Mouse (Mus musculus) heart, embryonic 14.5 days (tissue): ENCODE measurements around the gene Dsn1. TPM values are rescaled to one million over a fixed set of nuclear protein-coding genes. Genes with fewer than 3 reads are reported as not detected.

Source experiments
- ATAC-seq: fragments of 200-750 bp; cut with Nextera tagmentation; 2 replicates; pipeline ENCODE4 v1.8.0; 2017; ENCODE audit warnings: low read depth, moderate TSS enrichment; ENCODE audit not compliant: insufficient number of reproducible peaks, insufficient read depth, low FRiP score
- H3K27ac ChIP-seq, 2 experiments: fragments of 200-500 bp in 1 of 2; fragments of 300-500 bp in 1 of 2; sonication (generic) in 1 of 2; replicated peaks in 1 of 2; 2 replicates each; pipeline ENCODE4 v1.5.1; 2012 to 2014; ENCODE audit warnings: low read depth in 2 of 2, low read length in 2 of 2, control low read depth in 1 of 2, mild to moderate bottlenecking in 1 of 2, mixed read lengths in 1 of 2; ENCODE audit not compliant: control insufficient read depth in 1 of 2, insufficient read depth in 1 of 2
- H3K27me3 ChIP-seq: fragments of 300-500 bp; sonication (generic); 2 replicates; pipeline ENCODE4 v1.6.1; 2014; ENCODE audit warnings: mild to moderate bottlenecking, low read length, control low read depth; ENCODE audit not compliant: control insufficient read depth, insufficient read depth
- H3K36me3 ChIP-seq: fragments of 300-500 bp; sonication (generic); 2 replicates; pipeline ENCODE4 v1.6.1; 2014; ENCODE audit warnings: mild to moderate bottlenecking, control low read depth, low read length, mixed read lengths; ENCODE audit not compliant: control insufficient read depth, insufficient read depth
- H3K4me1 ChIP-seq, 2 experiments: fragments of 200-500 bp in 1 of 2; fragments of 300-500 bp in 1 of 2; sonication (generic) in 1 of 2; 2 replicates each; pipeline ENCODE4 v1.6.1; 2012 to 2014; ENCODE audit warnings: low read length in 2 of 2, control low read depth in 1 of 2, mixed read lengths in 1 of 2; ENCODE audit not compliant: control insufficient read depth in 2 of 2, insufficient read depth in 2 of 2
- H3K4me2 ChIP-seq: fragments of 300-500 bp; sonication (generic); 2 replicates; pipeline ENCODE4 v1.6.1; 2014; ENCODE audit warnings: mild to moderate bottlenecking, low read length
- H3K4me3 ChIP-seq, 2 experiments: fragments of 200-500 bp in 1 of 2; fragments of 300-500 bp in 1 of 2; sonication (generic) in 1 of 2; 2 replicates each; pipeline ENCODE4 v1.5.1; 2012 to 2014; ENCODE audit warnings: low read length in 2 of 2, mild to moderate bottlenecking in 2 of 2, control low read depth in 1 of 2, low read depth in 1 of 2, moderate library complexity in 1 of 2; ENCODE audit not compliant: control insufficient read depth in 1 of 2, insufficient read depth in 1 of 2
- H3K9ac ChIP-seq: fragments of 300-500 bp; sonication (generic); 2 replicates; pipeline ENCODE4 v1.6.1; 2014; ENCODE audit warnings: mild to moderate bottlenecking, low read length
- H3K9me3 ChIP-seq: fragments of 300-500 bp; sonication (generic); 2 replicates; pipeline ENCODE4 v1.6.1; 2016; ENCODE audit warnings: low read length, control low read depth; ENCODE audit not compliant: control insufficient read depth
- WGBS: fragments of 180-500 bp; shearing (Covaris S2); extraction: QIAGEN DNeasy Blood & Tissue Kit; methylation state at CpG from one replicate; pipeline ENCODE4 v1.1.7; 2014; 5-methylcytosine and 5-hydroxymethylcytosine counted together
- polyA plus RNA-seq: library from polyadenylated mRNA; unstranded; fragments of >200 nt; fragmentation: Nextera tagmentation; extraction: Ambion mirVana; gene quantifications from 2 replicates; pipeline ENCODE4 v1.2.1, GENCODE M21; 2014

Dsn1 gene
- polyA plus RNA-seq, 1 experiment from 2014 or later = 35.9 TPM

DNA sequence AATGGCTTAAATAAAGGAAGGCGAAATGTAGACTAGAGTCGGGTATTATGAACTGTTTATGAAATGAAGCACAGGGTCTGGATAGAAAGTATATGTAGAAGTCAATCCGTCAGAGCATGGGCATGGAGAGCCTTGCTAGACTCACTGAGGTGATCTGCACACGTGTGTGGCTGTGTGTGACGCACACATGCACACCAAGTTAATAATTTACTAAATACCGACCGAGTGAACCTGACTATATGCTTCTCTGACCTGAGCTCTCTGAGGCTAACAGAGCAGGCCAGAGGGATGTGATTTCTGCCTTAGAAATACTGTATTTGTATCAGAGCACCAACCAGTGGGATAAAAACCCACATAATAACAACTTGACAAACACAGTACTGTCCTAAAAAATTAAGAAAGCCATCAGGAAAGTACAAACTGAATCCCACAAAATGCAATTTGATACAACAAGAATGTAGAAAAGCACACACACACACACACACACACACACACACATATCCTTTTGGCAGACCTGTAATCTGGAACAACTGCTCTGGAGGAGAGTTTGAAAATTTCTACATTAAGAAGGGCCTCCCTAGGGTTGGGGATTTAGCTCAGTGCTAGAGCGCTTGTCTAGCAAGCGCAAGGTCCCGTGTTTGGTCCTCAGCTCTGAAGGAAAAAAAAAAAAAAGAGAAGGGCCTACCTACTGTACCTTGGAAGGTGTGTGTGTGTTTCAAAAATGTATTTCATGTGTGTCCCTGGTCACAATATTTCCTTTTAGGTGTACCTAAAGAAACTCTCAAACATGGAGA lies 55.5 kb downstream of the Dsn1 start:
- WGBS = 87% methylated on average over 10 of the region's 10 CpGs
- Histone ChIP-seq H3K4me2 (no peak overlapping the region), H3K27ac (no peak overlapping the region), H3K9ac (no peak overlapping the region), H3K27me3 (no peaks in the 10 kb centered on the region), H3K9me3 (no peaks in the 10 kb centered on the region), H3K4me3 (no peak overlapping the region), H3K4me1 (peaks cover 10 to 15% of the 10 kb centered on the region in 2 experiments), H3K36me3 (peaks cover 19% of the 10 kb centered on the region)
- no peak for ATAC-seq

DNA sequence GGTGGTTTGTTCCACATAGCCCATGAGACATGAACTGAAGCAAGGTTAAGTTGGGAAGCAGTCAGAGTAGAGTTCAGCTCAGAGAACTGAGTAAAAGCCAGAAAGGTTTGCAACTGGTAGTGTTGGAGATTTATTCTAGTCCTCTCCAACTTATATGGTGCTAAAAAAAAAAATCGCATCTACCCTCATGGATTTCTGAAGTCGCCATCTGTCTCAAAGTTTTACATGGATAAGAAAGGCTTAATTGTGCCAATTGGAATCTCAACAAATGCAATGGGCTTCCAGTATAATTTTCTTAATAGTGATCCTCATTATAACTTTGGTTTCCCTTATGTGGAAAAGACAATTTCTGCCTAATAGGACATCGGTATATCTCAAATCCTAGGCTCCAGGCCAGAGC lies 56.1 kb downstream of the Dsn1 start:
- ATAC-seq = no peak
- no peak overlapping the region for H3K4me3 ChIP-seq
- H3K4me1 ChIP-seq = peaks cover 10 to 15% of the 10 kb centered on the region in 2 experiments
- WGBS = 94% methylated on average over 3 of the region's 3 CpGs
- H3K4me2 ChIP-seq = no peak overlapping the region
- no peaks in the 10 kb centered on the region for H3K27me3 ChIP-seq
- H3K27ac ChIP-seq = no peak overlapping the region
- H3K36me3 ChIP-seq = peaks cover 24% of the 10 kb centered on the region
- H3K9me3 ChIP-seq = no peaks in the 10 kb centered on the region
- H3K9ac ChIP-seq = no peak overlapping the region

Other genes starting within 250 kb of the Dsn1 start
- 2,013 and 2,167 TPM in 2 replicates for gene Myl9, start 231.7 kb downstream of the Dsn1 start, polyA plus RNA-seq
- 34.0 and 36.2 TPM in 2 replicates for gene Tgif2, start 167.1 kb downstream of the Dsn1 start, polyA plus RNA-seq
- gene 4930518I15Rik, start 149.2 kb downstream of the Dsn1 start, polyA plus RNA-seq = 3.9 and 6.2 TPM in 2 replicates
- 189 and 194 TPM in 2 replicates for gene Rab5if, start 144.0 kb downstream of the Dsn1 start, polyA plus RNA-seq
- gene Sla2, start 120.0 kb downstream of the Dsn1 start, polyA plus RNA-seq = 0.19 and 0.26 TPM in 2 replicates
- gene Ndrg3, start 15.1 kb downstream of the Dsn1 start, polyA plus RNA-seq = 32.0 and 32.9 TPM in 2 replicates
- 4.1 and 5.0 TPM in 2 replicates for gene Soga1, start 72.1 kb upstream of the Dsn1 start, polyA plus RNA-seq
- not detected in 2 replicates for gene Tldc2, start 79.9 kb upstream of the Dsn1 start, polyA plus RNA-seq
- gene Samhd1, start 128.1 kb upstream of the Dsn1 start, polyA plus RNA-seq = 18.3 and 19.6 TPM in 2 replicates
- gene Rbl1, start 197.4 kb upstream of the Dsn1 start, polyA plus RNA-seq = 18.2 and 19.9 TPM in 2 replicates